Mouse (Mus musculus): Measurements from ENCODE around the gene Fam155a. TPM values are rescaled to one million over a fixed set of nuclear protein-coding genes. Genes with fewer than 3 reads are reported as not detected.

Fam155a gene
- polyA plus RNA-seq, 1 experiment from 2014 or later, result 21.2 TPM

DNA sequence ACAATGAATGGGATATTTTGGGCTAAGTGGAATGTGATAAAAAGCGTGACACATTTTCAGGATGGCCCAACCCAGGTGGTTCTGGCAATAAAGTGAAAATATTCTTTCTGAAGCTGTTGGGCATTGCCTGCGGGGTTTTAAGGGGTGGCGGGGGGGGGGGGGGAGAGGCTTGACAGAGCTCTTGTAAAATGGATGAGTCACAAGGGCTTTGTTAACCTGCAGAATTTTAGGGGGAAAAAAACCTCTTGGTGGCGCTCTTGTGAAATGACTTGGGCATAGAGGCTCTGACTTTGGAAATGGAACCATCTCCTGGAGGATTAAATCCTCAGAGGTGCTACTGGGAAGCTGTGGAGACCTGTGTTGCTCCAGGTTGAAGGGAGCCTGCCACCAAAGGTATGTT lies 309.9 kb downstream of the Fam155a start:
- ATAC-seq, result no peak
- no peaks in the 10 kb centered on the region for H3K4me1 ChIP-seq (replicated peaks)
- H3K4me3 ChIP-seq (replicated peaks), result no peak overlapping the region
- H3K36me3 ChIP-seq, result no peaks in the 10 kb centered on the region
- H3K27ac ChIP-seq, result no peak overlapping the region
- H3K27me3 ChIP-seq, result no peaks in the 10 kb centered on the region
- H3K4me2 ChIP-seq (replicated peaks), result no peak overlapping the region
- no peaks in the 10 kb centered on the region for H3K9me3 ChIP-seq
- no peak overlapping the region for H3K9ac ChIP-seq (replicated peaks)
- 72% methylated on average over 4 of the region's 4 CpGs for WGBS

DNA sequence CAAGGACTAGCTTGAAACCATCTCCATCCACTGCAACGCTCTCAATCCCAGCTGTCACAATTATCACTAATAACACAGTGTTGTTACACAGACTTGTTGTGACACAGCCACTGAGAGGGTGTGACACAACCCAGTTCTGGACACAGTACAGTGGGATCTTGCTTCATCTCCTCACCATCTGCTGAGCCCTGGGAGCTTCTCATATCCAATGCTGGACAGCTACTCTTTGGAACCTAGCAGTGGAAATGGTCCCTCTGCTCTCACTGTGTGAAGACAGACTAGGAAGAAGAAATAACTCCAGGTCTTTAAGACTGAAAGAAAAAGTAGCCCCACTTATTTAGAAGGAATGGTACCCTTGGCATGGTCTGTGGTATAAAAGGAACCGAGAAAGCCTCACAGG lies 310.3 kb downstream of the Fam155a start:
- no peak for ATAC-seq
- Histone ChIP-seq H3K4me1 (replicated peaks) (no peaks in the 10 kb centered on the region), H3K4me2 (replicated peaks) (no peak overlapping the region), H3K4me3 (replicated peaks) (no peak overlapping the region), H3K27me3 (no peaks in the 10 kb centered on the region), H3K9me3 (no peaks in the 10 kb centered on the region), H3K9ac (replicated peaks) (no peak overlapping the region), H3K27ac (no peak overlapping the region), H3K36me3 (no peaks in the 10 kb centered on the region)
- 88% methylated on average over 2 of the region's 2 CpGs for WGBS

DNA sequence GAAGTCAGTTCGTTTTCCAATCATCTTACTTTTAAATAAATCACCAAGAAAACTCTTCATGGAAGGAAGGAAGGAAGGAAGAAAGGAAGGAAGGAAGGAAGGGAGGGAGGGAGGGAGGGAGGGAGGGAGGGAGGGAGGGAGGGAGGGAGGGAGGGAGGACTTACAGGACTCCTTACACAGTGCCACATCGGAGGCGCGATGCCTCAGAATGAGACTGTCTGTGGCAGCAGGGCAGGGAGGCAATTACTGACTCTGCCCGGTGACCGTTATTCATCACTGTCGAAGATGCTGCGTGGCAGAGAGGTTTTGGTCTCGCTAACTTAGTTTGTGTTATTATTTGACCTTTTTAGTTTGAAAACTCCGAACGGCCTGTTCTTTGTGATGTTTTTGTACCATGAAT lies 312.3 kb downstream of the Fam155a start:
- H3K27ac ChIP-seq, result no peak overlapping the region

DNA sequence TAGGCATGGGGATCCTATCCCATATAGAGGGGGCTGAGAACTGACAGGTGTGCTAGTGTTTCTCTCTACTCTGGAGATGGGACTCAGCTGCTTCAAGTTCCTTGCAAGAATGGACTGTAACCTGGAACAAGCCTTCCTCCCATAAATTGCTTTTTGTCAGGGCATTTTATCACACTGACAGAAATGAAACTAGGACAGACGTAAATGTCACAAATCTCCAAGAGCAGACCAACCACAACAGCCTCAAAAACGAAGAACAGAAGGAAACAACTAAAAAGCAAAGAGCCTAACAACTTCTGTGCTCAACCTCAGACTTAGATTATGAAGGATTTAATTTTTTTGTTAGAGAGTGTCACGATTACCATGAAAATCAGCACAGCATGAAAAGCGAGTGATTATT lies 315.8 kb downstream of the Fam155a start:
- no peak for ATAC-seq
- Histone ChIP-seq H3K4me2 (replicated peaks) (no peak overlapping the region), H3K4me3 (replicated peaks) (no peak overlapping the region), H3K4me1 (replicated peaks) (no peaks in the 10 kb centered on the region), H3K9ac (replicated peaks) (no peak overlapping the region), H3K36me3 (no peaks in the 10 kb centered on the region), H3K27me3 (no peaks in the 10 kb centered on the region), H3K27ac (no peak overlapping the region), H3K9me3 (no peaks in the 10 kb centered on the region)
- 69% methylated on average over 4 of the region's 4 CpGs for WGBS

More for the DNA sequence above, 312.3 kb downstream of the Fam155a start:
- Histone ChIP-seq H3K9ac (replicated peaks) (no peak overlapping the region), H3K27me3 (no peaks in the 10 kb centered on the region), H3K4me3 (replicated peaks) (no peak overlapping the region), H3K4me1 (replicated peaks) (no peaks in the 10 kb centered on the region), H3K4me2 (replicated peaks) (no peak overlapping the region), H3K36me3 (no peaks in the 10 kb centered on the region), H3K9me3 (no peaks in the 10 kb centered on the region)
- no peak for ATAC-seq
- 88% methylated on average over 11 of the region's 11 CpGs for WGBS

DNA sequence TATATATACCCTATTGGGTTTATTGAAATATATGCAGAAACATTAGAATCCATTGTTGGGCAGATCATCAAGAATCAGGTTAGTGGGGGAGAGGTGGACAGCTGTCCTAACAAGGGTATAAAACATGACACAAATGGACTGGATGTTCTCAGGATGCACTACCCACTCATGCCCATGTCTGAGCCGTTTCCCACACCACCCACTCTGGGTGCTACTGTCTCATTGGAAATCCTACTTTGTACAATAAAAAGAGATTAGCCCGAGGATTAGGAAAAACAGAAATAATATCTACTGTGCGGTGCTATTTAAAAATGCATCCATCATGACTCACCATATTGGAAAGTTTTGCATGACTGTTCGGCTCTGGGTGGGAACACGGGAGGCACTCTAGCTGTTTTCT lies 317.2 kb downstream of the Fam155a start:
- Histone ChIP-seq H3K4me1 (replicated peaks) (peaks cover 1% of the 10 kb centered on the region; the same call in 1 of the 2 replicates), H3K4me3 (replicated peaks) (no peak overlapping the region), H3K27me3 (no peaks in the 10 kb centered on the region), H3K9me3 (no peaks in the 10 kb centered on the region), H3K36me3 (no peaks in the 10 kb centered on the region), H3K9ac (replicated peaks) (no peak overlapping the region), H3K4me2 (replicated peaks) (no peak overlapping the region), H3K27ac (no peak overlapping the region)
- ATAC-seq, result no peak
- whole genome bisulfite sequencing, result 92% methylated on average over 5 of the region's 5 CpGs

DNA sequence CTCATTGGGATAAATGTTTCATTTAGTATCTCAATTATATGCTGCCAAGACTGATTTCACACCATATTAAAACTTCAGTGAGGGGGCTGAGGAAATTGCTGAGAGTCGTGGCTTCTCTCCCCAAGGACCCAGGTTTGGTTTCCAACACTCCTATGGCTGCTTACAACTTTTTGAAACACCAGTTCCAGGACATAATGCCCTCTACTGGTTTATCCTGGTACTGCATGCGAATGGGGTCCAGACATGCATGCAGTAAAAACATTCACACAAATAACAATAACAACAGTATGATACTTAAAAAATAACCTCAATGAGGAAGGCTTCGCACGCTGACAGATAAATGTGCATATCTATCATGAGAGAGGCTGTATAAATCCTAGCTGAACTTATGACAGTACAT lies 319.4 kb downstream of the Fam155a start:
- no peaks in the 10 kb centered on the region for H3K27me3 ChIP-seq
- no peak for ATAC-seq
- no peak overlapping the region for H3K27ac ChIP-seq
- no peak overlapping the region for H3K9ac ChIP-seq (replicated peaks)
- H3K36me3 ChIP-seq, result no peaks in the 10 kb centered on the region
- H3K9me3 ChIP-seq, result no peaks in the 10 kb centered on the region
- no peak overlapping the region for H3K4me2 ChIP-seq (replicated peaks)
- WGBS, result 63% methylated on average over 4 of the region's 4 CpGs
- peaks cover 9% of the 10 kb centered on the region; the same call in 1 of the 2 replicates for H3K4me1 ChIP-seq (replicated peaks)
- no peak overlapping the region for H3K4me3 ChIP-seq (replicated peaks)

DNA sequence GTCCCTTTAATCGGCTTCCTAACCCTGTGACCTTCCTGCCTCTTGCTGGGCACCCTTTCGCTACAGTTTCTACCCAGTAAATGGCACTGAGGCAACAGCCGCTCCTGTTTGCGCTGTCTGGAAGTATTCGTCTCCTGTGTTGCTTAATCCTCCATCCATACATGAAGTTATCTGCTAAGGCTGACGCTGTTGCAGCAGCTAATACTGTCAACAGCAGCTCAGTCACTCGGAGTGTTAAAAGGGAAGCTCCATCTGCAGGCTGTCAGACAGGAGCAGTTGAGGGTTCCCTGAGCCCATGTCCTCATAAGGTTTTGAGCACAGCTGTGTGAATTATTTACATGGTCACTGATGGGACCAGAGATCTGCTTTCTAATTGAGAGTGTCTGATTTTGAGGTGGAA lies 322.3 kb downstream of the Fam155a start:
- 59% methylated on average over 7 of the region's 7 CpGs for WGBS
- Histone ChIP-seq H3K4me3 (replicated peaks) (no peak overlapping the region), H3K36me3 (no peaks in the 10 kb centered on the region), H3K4me1 (replicated peaks) (peaks cover 9% of the 10 kb centered on the region; the same call in 1 of the 2 replicates), H3K9ac (replicated peaks) (no peak overlapping the region), H3K27ac (peak overlapping the region; percentile 44; the same call in 1 of the 2 replicates), H3K9me3 (no peaks in the 10 kb centered on the region), H3K4me2 (replicated peaks) (no peak overlapping the region), H3K27me3 (no peaks in the 10 kb centered on the region)
- 0 out of 2 replicates have a peak, but pooled peaks have one; percentile 27 for ATAC-seq

DNA sequence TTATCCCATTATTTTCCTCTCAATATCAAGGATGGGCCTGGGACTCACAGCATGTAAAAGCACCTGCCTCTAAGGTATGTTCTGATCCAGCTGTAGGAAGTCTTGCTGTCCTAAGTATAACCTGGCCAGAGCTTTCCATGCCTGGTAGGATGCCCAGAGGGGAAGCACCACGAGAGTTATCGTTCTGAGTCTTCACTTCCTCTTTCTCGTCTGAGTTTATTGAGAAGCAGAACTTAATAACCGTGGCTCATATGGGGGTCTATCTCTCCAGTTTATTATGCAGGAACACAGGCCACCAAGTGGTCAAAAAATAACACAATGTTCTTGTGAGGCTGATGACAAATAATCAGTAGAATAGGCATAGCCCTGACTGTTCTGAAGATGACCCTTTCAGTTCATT lies 333.1 kb downstream of the Fam155a start:
- 87% methylated on average over 4 of the region's 4 CpGs for WGBS

DNA sequence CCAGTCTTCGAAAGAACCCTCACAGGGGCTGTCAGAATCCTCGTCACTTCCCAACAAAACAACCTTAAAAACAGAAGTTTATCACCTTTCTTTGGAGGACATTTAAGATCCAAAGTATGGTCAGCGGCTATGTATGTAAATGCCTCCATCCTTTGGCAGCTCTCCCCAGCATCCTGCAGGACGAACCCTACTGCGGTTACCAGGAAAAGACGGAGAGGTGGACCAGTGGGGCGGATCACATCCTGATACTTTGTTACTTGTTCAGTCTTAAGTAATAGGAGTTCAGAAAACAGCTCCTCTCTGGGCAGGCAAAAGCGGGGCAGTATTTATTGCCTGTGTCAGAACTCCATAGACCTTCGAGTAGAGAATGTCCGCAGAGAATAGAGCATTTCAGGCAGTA lies 335.5 kb downstream of the Fam155a start:
- Histone ChIP-seq H3K9me3 (no peaks in the 10 kb centered on the region), H3K4me2 (replicated peaks) (no peak overlapping the region), H3K4me3 (replicated peaks) (no peak overlapping the region), H3K27me3 (no peaks in the 10 kb centered on the region), H3K4me1 (replicated peaks) (no peaks in the 10 kb centered on the region; the same call in 1 of the 2 replicates), H3K36me3 (no peaks in the 10 kb centered on the region), H3K9ac (replicated peaks) (no peak overlapping the region), H3K27ac (no peak overlapping the region)
- no peak for ATAC-seq
- WGBS, result 50% methylated on average over 10 of the region's 10 CpGs

More for the DNA sequence above, 333.1 kb downstream of the Fam155a start:
- Histone ChIP-seq H3K4me3 (replicated peaks) (no peak overlapping the region), H3K4me2 (replicated peaks) (no peak overlapping the region), H3K9me3 (no peaks in the 10 kb centered on the region), H3K36me3 (no peaks in the 10 kb centered on the region), H3K4me1 (replicated peaks) (no peaks in the 10 kb centered on the region), H3K27ac (no peak overlapping the region), H3K9ac (replicated peaks) (no peak overlapping the region), H3K27me3 (no peaks in the 10 kb centered on the region)
- ATAC-seq, result no peak

DNA sequence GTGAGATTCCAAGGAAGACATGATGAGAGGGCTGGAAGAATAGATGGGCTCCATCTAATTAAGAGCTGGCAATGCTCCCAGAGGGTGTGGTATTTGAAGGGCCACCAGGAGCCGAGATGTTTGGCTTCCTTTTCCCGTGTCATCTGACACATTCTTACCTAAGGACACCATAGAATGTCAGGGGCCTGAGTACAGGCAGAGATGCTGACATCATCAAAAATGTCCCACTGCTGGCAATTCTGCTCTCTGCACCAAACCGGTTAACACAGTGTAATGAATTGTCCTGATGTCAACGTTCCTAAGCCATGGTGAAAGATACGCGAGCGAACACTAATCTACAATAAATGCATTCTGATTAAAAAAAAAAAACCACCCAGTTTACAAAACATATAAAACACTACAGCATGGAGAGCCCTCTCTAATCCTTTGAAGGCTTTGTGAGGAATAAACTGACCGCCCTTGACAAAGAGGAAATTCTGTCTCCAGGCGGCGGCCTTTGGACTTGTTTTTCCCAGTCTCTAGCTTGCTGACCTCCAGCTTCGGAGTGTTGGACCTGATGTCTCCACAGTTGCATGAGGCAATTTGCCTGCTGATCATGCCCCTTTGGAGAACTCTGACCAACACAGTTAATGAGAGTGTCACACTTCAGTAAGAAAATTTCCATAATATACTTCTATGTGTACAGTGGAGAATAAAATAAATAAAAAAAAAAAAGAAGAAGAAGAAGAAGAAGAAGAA lies 338.2 kb downstream of the Fam155a start:
- no peak overlapping the region for H3K9ac ChIP-seq (replicated peaks)
- H3K27ac ChIP-seq, result no peak overlapping the region
- WGBS, result 78% methylated on average over 11 of the region's 11 CpGs
- no peak for ATAC-seq
- H3K9me3 ChIP-seq, result no peaks in the 10 kb centered on the region
- no peak overlapping the region for H3K4me3 ChIP-seq (replicated peaks)
- H3K4me1 ChIP-seq (replicated peaks), result no peaks in the 10 kb centered on the region; the same call in 1 of the 2 replicates
- no peaks in the 10 kb centered on the region for H3K27me3 ChIP-seq
- H3K4me2 ChIP-seq (replicated peaks), result no peak overlapping the region
- no peaks in the 10 kb centered on the region for H3K36me3 ChIP-seq

DNA sequence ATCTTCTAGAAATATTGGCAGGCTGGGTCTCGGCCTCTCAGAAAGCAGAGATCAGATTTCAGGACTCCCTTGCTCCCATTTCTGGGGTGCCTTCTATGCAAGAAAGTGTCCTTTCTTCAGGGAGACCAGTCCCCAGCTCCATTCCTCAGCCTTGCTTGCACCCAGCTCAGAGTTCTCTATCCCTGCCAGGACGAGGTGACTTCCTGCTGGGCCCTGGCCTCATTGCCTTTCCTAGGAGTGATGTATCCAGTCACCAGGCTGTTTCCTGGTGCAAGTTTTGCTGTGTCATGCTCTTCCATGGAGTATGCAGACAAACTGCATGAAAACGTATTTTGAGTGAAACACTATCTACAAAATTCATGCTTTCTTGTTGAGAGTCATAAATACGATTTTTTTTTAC lies 342.1 kb downstream of the Fam155a start:
- H3K36me3 ChIP-seq, result no peaks in the 10 kb centered on the region
- whole genome bisulfite sequencing, result 69% methylated on average over 4 of the region's 4 CpGs
- no peak overlapping the region for H3K4me3 ChIP-seq (replicated peaks)
- no peaks in the 10 kb centered on the region for H3K27me3 ChIP-seq
- no peak overlapping the region for H3K27ac ChIP-seq
- no peaks in the 10 kb centered on the region; the same call in 1 of the 2 replicates for H3K4me1 ChIP-seq (replicated peaks)
- no peak overlapping the region for H3K9ac ChIP-seq (replicated peaks)
- no peak overlapping the region for H3K4me2 ChIP-seq (replicated peaks)
- no peaks in the 10 kb centered on the region for H3K9me3 ChIP-seq
- ATAC-seq, result no peak

DNA sequence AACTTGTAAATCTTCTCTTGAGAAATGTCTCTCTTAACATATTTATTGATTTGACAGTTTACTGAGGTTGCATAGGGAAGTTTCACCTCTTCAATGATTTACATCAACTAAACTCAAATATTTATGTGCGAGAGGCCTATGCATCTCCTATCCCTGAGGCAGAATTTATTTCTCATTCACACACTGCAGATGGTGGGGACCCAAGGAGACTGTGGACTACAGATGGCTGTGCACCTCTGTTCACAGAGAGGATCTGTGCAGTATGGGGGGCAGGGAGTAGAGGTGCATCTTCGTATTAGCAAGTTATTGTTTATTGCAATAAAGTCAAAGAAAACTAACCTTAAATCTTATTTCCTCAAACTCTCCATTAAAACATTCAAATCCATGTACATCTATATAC lies 346.9 kb downstream of the Fam155a start:
- no peaks in the 10 kb centered on the region for H3K27me3 ChIP-seq
- H3K9me3 ChIP-seq, result no peaks in the 10 kb centered on the region
- no peaks in the 10 kb centered on the region for H3K36me3 ChIP-seq
- no peak overlapping the region for H3K27ac ChIP-seq
- no peak overlapping the region for H3K9ac ChIP-seq (replicated peaks)
- H3K4me3 ChIP-seq (replicated peaks), result no peak overlapping the region
- WGBS, result 87% methylated on average over 2 of the region's 2 CpGs
- ATAC-seq, result no peak
- H3K4me1 ChIP-seq (replicated peaks), result 0 out of 2 replicates have a peak, but pooled peaks cover 5% of the 10 kb centered on the region
- no peak overlapping the region for H3K4me2 ChIP-seq (replicated peaks)

DNA sequence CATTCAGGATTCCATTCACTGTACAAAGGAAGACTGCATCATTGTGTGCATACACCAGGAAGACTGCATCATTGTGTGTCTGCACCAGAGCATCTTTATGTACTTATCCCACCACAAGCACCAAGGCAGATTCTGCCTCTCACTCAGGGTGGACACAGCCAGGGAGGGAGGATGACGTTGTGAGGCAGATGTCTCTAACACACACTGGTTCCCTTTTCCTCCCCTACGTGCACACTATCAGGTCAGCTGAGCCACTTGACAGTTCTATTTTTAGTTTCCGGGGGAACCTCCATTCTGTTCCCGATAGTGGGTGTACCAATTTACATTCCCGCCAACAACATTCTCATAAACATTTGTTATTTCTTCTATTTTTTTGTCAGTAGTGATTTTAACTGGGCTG lies 347.4 kb downstream of the Fam155a start:
- Histone ChIP-seq H3K4me3 (replicated peaks) (no peak overlapping the region), H3K9me3 (no peaks in the 10 kb centered on the region), H3K9ac (replicated peaks) (no peak overlapping the region), H3K27ac (no peak overlapping the region), H3K4me1 (replicated peaks) (0 out of 2 replicates have a peak, but pooled peaks cover 5% of the 10 kb centered on the region), H3K27me3 (no peaks in the 10 kb centered on the region), H3K36me3 (no peaks in the 10 kb centered on the region), H3K4me2 (replicated peaks) (no peak overlapping the region)
- 74% methylated on average over 5 of the region's 5 CpGs for WGBS
- no peak for ATAC-seq

Measured in midbrain, embryonic 13.5 days (tissue).